Mouse (Mus musculus) stomach, postnatal 0 days (tissue): ENCODE results near the gene B3gat3. TPM values are rescaled to one million over a fixed set of nuclear protein-coding genes. Genes with fewer than 3 reads are reported as not detected.
"Not testable (repeated sequence)": the region's sequence is repeated elsewhere in the genome, so short reads cannot be mapped to it uniquely, and the experiment has no call there.

Source experiments
- ATAC-seq: fragments of 200-750 bp; cut with Nextera tagmentation; 2 replicates; pipeline ENCODE4 v1.8.0; 2017; ENCODE audit not compliant: low FRiP score, low TSS enrichment
- DNase-seq: peaks from one replicate; pipeline ENCODE4 v3.0.0-alpha.2; 2016; ENCODE audit warnings: low spot score
- H3K27ac ChIP-seq: fragments of 300-500 bp; sonication (generic); replicated peaks from 2 replicates; pipeline ENCODE4 v1.5.1; 2014; ENCODE audit warnings: mild to moderate bottlenecking, control low read depth
- H3K27me3 ChIP-seq: fragments of 300-500 bp; sonication (generic); 2 replicates; pipeline ENCODE4 v1.6.1; 2014; ENCODE audit warnings: low read length; ENCODE audit not compliant: control insufficient read depth, insufficient read depth
- H3K36me3 ChIP-seq: fragments of 300-500 bp; sonication (generic); 2 replicates; pipeline ENCODE4 v1.6.1; 2014; ENCODE audit warnings: low read length, mixed read lengths; ENCODE audit not compliant: control insufficient read depth, insufficient read depth
- H3K4me1 ChIP-seq: fragments of 300-500 bp; sonication (generic); replicated peaks from 2 replicates; pipeline ENCODE4 v1.6.1; 2014; ENCODE audit warnings: antibody characterized with exemption; ENCODE audit not compliant: control insufficient read depth, insufficient read depth
- H3K4me2 ChIP-seq: fragments of 300-500 bp; sonication (generic); replicated peaks from 2 replicates; pipeline ENCODE4 v1.6.1; 2014; ENCODE audit warnings: low read depth, mild to moderate bottlenecking, control low read depth, moderate library complexity
- H3K4me3 ChIP-seq: fragments of 300-500 bp; sonication (generic); 2 replicates; pipeline ENCODE4 v1.5.1; 2014; ENCODE audit warnings: low read depth, low read length, control low read depth
- H3K9ac ChIP-seq: fragments of 300-500 bp; sonication (generic); 2 replicates; pipeline ENCODE4 v1.6.1; 2014; ENCODE audit warnings: mild to moderate bottlenecking, low read length, control low read depth, mixed read lengths
- H3K9me3 ChIP-seq: fragments of 300-500 bp; sonication (generic); 2 replicates; pipeline ENCODE4 v1.6.1; 2016; ENCODE audit warnings: low read length; ENCODE audit not compliant: control insufficient read depth
- CTCF ChIP-seq: IDR thresholded peaks from 2 replicates; pipeline ENCODE4 v1.5.1; 2016; ENCODE audit warnings: antibody characterized with exemption, low read depth, mild to moderate bottlenecking, moderate library complexity
- EP300 ChIP-seq: optimal IDR thresholded peaks from 2 replicates; pipeline ENCODE3; 2016; ENCODE audit warnings: antibody characterized with exemption
- WGBS: fragments of 180-500 bp; shearing (Covaris S2); extraction: QIAGEN DNeasy Blood & Tissue Kit; methylation state at CpG from one replicate; pipeline ENCODE4 v1.1.7; 2014; 5-methylcytosine and 5-hydroxymethylcytosine counted together
- polyA plus RNA-seq: library from polyadenylated mRNA; unstranded; fragments of >200 nt; fragmentation: Nextera tagmentation; extraction: Ambion mirVana; gene quantifications from 2 replicates; pipeline ENCODE4 v1.2.1, GENCODE M21; 2015

The B3gat3 gene
- polyA plus RNA-seq, 1 experiment from 2014 or later: 24.7 TPM

DNA sequence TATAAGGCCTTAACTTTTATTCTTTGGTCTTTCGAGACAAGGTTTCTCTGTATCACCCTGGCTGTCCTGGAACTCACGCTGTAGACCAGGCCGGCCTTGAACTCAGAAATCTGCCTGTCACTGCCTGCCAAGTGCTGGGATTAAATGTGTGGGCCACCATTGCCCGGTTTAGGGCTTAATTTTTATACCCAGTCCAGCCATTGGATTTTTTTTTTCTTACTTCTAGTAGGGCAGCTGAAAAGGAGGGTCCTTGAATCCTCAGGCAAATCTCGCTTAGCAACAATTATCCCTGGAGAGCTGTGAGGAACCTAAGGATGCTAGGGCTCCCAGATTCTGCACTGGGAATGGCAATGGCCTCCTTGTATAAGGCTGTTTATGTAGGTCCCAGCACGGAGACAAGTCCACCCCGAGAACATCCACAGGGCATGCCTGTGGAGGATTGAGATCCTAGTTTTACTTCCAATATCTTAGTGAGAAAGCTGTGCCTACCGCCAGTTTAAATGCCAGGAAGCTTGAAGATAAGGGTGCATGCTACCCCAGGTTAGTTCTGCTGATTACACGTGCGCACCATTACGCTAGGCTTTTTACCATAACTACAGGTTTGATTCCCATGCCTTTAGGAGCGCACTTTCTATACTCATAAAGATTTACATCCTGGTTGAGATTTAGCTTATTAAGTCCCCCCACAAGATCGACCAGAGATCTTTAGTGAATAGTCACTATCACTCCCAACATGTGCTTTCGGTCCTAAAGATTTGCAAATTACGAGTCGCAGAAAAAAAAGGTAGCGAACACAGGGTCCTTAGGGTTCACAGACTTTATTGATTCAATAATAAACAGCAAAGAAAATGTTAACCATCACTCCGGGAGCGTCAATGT lies 32.4 kb upstream of the B3gat3 start:
- 14% methylated on average over 19 of the region's 19 CpGs for WGBS
- no peaks in the 10 kb centered on the region for H3K36me3 ChIP-seq
- peak; percentile 19 for DNase-seq
- no peaks in the 10 kb centered on the region for H3K9me3 ChIP-seq
- H3K27me3 ChIP-seq: no peaks in the 10 kb centered on the region
- TF ChIP-seq CTCF (no peak), EP300 (no peak)
- H3K4me2 ChIP-seq: peak overlapping the region; percentile 63
- H3K4me1 ChIP-seq: peaks cover 4% of the 10 kb centered on the region; the same call in 1 of the 2 replicates
- no peak for ATAC-seq
- peak overlapping the region; percentile 78 for H3K9ac ChIP-seq
- peak overlapping the region; percentile 75 for H3K27ac ChIP-seq
- H3K4me3 ChIP-seq: peak overlapping the region; percentile 69

DNA sequence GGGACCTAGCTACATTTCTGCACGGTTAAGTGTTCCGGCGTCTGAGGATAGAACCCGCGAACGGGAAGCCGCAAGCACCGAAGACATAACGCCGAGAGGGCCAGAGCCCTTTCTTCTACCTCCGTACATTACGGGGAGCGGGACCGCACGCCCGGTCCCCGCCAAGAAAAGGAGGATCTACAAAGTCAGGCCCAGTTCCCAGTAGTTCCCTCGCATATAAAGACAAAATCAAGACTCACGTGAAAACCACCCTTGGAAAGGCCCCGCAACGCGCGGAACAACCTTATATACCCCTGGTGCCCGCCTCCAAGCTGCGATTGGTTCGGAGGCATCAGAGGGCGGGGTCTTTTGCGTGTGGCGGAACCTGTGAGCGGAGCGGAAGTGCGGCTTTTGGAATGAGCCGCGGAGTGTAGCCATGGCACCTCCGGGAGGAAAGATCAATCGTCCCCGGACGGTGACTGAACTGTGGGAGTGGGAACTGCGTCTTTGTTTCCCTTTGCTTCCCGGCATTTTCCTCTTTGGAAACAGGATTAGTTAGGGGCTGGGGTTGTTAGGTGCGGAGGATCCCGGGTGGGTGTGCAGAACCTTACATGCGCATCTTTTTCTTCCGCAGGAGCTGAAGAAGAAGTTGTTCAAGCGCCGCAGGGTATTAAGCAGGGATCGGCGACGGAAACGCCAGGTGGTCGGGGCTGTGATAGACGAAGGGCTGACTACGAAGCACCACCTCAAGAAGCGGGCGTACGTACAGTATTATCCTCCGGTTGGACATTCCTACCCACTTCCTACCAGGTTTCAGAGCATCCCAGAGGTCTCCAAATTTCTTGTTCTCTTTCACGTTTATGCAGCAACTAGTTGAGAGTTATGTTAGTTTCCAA lies 31.4 kb upstream of the B3gat3 start, which contains the start of the genes 1810009A15Rik and Gm49416:
Gene 1810009A15Rik, plus strand, starts transcription at position 343 of the 875 bp plus-strand sequence.
Gene Gm49416, plus strand, starts transcription at position 416 of the 875 bp plus-strand sequence.
- ATAC-seq (peak; percentile 94), DNase-seq (peak; percentile 97)
- H3K36me3 ChIP-seq: no peaks in the 10 kb centered on the region
- peaks cover 4% of the 10 kb centered on the region; the same call in 1 of the 2 replicates for H3K4me1 ChIP-seq
- H3K4me2 ChIP-seq: peak within 1 kb of the TSS; percentile 63
- H3K9ac ChIP-seq: peak within 1 kb of the TSS; percentile 78
- under 1% methylated on average over 58 of the region's 58 CpGs for WGBS
- peak within 1 kb of the TSS; percentile 69 for H3K4me3 ChIP-seq
- H3K27ac ChIP-seq: peak within 1 kb of the TSS; percentile 85
- no peaks in the 10 kb centered on the region for H3K27me3 ChIP-seq
- no peaks in the 10 kb centered on the region for H3K9me3 ChIP-seq
- TF ChIP-seq EP300: no peak
- TF ChIP-seq CTCF: no peak

DNA sequence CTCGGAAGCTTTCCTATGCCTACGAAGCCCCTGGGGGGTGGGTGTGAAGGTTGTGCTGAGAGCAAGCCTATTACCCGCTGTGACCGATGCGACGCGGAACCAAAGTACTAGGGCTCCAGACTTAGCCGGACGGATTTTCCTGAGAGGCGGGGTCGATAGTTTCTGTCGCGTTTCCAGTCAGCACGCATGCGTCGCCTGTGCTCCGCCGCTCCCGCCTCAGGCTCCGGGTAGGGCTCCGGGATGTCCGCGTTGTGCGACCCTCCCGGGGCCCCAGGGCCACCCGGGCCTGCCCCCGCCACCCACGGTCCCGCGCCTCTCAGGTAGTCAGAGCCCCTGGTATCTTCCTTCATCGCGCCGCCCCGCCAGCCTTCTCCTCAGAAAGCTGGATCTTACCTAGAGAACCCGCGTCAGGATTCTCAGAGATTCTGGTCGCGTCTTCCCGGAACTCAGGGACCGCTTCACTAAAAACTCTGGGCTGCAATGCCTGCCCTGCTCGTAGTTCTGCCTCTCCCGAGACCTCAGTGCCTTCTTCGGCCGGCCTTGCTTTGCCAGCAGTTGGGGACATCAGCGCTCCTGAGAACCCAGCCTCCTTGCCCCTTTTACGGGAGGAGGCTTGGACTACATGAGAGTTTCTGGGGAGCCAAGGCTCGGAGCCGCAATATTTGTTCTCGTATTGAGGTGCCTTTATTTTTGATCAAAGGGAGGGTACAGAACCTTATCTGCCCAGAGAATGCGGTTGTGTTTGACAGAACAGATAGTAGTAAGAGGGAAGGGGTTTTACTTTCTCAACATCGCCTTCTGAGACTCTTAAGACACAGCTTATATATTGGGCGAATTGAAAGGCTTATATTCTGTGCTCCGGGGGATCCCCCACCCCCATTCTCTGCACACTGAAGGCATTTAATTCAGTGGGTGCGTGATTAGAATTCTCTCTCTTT lies 27.1 kb upstream of the B3gat3 start, which contains the start of gene Ints5:
Gene Ints5, plus strand, starts transcription at position 177 of the 938 bp plus-strand sequence.
- peak within 1 kb of the TSS; percentile 88 for H3K4me3 ChIP-seq
- peak within 1 kb of the TSS; percentile 92 for H3K27ac ChIP-seq
- peak; percentile 88 for DNase-seq
- H3K4me2 ChIP-seq: peak within 1 kb of the TSS; percentile 87
- no peak for TF ChIP-seq EP300
- TF ChIP-seq CTCF: no peak
- peaks cover 4% of the 10 kb centered on the region; the same call in 1 of the 2 replicates for H3K36me3 ChIP-seq
- no peaks in the 10 kb centered on the region for H3K9me3 ChIP-seq
- peak within 1 kb of the TSS; percentile 91 for H3K9ac ChIP-seq
- H3K4me1 ChIP-seq: 0 out of 2 replicates have a peak, but pooled peaks cover 3% of the 10 kb centered on the region
- no peaks in the 10 kb centered on the region for H3K27me3 ChIP-seq
- WGBS: 1% methylated on average over 51 of the region's 54 CpGs
- peak; percentile 56 for ATAC-seq

DNA sequence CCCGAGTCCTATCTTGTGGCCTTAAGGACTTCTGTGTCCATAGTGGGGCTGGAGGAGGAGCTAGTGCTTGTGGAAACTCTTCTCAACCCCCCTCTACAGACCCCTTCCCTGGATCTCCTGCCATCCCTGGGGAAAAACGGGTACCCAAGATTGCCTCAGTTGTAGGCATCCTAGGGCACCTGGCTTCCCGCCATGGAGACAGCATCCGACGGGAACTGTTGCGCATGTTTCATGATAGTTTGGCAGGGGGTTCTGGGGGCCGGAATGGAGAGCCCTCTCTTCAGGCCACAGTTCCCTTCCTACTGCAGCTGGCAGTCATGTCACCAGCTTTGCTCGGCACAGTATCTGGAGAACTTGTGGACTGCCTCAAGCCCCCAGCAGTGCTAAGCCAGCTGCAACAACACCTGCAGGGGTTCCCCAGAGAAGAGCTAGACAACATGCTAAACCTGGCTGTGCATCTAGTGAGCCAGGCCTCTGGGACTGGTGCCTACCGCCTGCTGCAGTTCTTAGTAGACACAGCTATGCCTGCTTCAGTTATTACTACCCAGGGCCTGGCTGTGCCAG lies 24.7 kb upstream of the B3gat3 start:
- H3K27ac ChIP-seq: no peak overlapping the region
- H3K9me3 ChIP-seq: no peaks in the 10 kb centered on the region
- no peak overlapping the region for H3K9ac ChIP-seq
- 88% methylated on average over 9 of the region's 9 CpGs for WGBS
- H3K4me1 ChIP-seq: 0 out of 2 replicates have a peak, but pooled peaks cover 3% of the 10 kb centered on the region
- no peak overlapping the region for H3K4me2 ChIP-seq
- H3K36me3 ChIP-seq: peaks cover 4% of the 10 kb centered on the region; the same call in 1 of the 2 replicates
- TF ChIP-seq EP300 (no peak), CTCF (no peak)
- no peak overlapping the region for H3K4me3 ChIP-seq
- ATAC-seq (no peak), DNase-seq (no peak)
- no peaks in the 10 kb centered on the region for H3K27me3 ChIP-seq

DNA sequence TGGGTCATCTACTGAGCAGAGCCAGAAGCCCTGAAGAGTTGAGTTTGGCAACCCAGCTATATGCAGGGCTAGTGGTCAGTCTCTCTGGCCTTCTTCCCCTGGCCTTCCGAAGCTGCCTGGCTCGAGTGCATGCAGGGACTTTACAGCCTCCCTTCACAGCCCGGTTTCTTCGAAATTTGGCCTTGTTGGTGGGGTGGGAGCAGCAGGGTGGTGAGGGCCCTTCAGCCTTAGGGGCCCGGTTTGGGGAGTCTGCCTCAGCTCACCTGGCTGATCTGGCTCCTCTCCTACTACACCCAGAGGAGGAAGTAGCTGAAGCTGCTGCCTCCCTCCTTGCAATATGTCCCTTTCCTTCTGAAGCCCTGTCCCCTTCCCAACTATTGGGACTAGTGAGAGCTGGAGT lies 23.9 kb upstream of the B3gat3 start:
- H3K27me3 ChIP-seq, H3K36me3 ChIP-seq, H3K9ac ChIP-seq, H3K27ac ChIP-seq, DNase-seq, H3K9me3 ChIP-seq, ATAC-seq, H3K4me1 ChIP-seq, H3K4me3 ChIP-seq, H3K4me2 ChIP-seq: not testable (repeated sequence)
- 80% methylated on average over 5 of the region's 5 CpGs for WGBS

DNA sequence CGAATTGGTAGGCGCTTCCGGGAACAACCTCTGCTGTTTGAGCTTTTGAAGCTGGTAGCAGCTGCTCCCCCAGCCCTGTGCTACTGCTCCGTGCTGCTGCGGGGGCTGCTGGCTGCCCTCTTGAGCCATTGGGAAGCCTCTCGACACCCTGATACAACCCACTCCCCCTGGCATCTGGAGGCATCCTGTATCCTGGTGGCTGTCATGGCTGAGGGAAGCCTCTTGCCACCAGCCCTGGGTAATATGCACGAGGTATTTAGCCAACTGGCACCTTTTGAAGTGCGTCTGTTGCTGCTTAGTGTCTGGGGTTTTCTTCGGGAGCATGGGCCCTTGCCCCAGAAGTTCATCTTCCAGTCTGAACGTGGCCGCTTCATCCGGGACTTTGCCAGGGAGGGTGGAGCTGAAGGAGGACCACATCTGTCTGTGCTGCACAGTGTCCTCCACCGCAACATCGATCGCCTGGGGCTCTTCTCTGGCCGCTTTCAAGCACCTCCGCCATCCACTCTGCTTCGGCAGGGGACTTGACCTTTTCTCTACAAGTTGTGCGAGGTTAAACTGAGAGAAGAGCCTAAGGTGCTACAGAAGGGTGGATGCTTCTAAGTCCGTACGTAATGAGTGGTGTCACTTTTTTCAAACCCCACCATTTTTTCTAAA lies 22.8 kb upstream of the B3gat3 start:
- peak overlapping the region; percentile 89 for H3K27ac ChIP-seq
- ATAC-seq: peak; percentile 60
- WGBS: 18% methylated on average over 21 of the region's 21 CpGs
- peak; percentile 53 for DNase-seq
- not testable (repeated sequence) for H3K27me3 ChIP-seq, H3K36me3 ChIP-seq, H3K9me3 ChIP-seq, H3K4me1 ChIP-seq
- peak overlapping the region; percentile 60 for H3K9ac ChIP-seq
- peak overlapping the region; percentile 58 for H3K4me2 ChIP-seq
- peak overlapping the region; percentile 82 for H3K4me3 ChIP-seq
